Mouse (Mus musculus): ENCODE data around the gene Fxyd2. TPM values are rescaled to one million over a fixed set of nuclear protein-coding genes. Genes with fewer than 3 reads are reported as not detected.

The Fxyd2 gene
- polyA plus RNA-seq (2017; shearing (Covaris generic)): 1 to 10 TPM in 1 of 2 experiments, not detected in 1; 4.3 TPM

- ATAC-seq: no peak
Observed at GRCm38 (mm10) chr9:45399434-45399833, at the start of gene Fxyd2. TSS of gene Fxyd2 (plus strand) at chr9:45399669.

GRCm38 (mm10) chr9:45349851-45350250, 49.6 kb upstream of the Fxyd2 start:
- no peak for ATAC-seq

GRCm38 (mm10) chr9:45355192-45355591, 44.3 kb upstream of the Fxyd2 start:
- ATAC-seq: no peak

GRCm38 (mm10) chr9:45358356-45358755, 41.1 kb upstream of the Fxyd2 start:
- ATAC-seq: no peak

GRCm38 (mm10) chr9:45362051-45362461, 37.4 kb upstream of the Fxyd2 start:
- no peak for ATAC-seq

GRCm38 (mm10) chr9:45363639-45364214, 35.7 kb upstream of the Fxyd2 start:
- no peak for ATAC-seq

- no peak for ATAC-seq
Observed at GRCm38 (mm10) chr9:45367716-45368115, 31.8 kb upstream of the Fxyd2 start.

- no peak for ATAC-seq
Observed at GRCm38 (mm10) chr9:45368341-45368901, 31.0 kb upstream of the Fxyd2 start.

- ATAC-seq: no peak
Observed at GRCm38 (mm10) chr9:45370117-45370561, 29.3 kb upstream of the Fxyd2 start, which contains the start of gene Fxyd6. TSS of gene Fxyd6 (plus strand) at chr9:45370185.

GRCm38 (mm10) chr9:45370616-45371336, 28.7 kb upstream of the Fxyd2 start:
- ATAC-seq: no peak

- no peak for ATAC-seq
Observed at GRCm38 (mm10) chr9:45371337-45371707, 28.1 kb upstream of the Fxyd2 start.

- no peak for ATAC-seq
Observed at GRCm38 (mm10) chr9:45373896-45374295, 25.6 kb upstream of the Fxyd2 start.

GRCm38 (mm10) chr9:45374988-45375502, 24.4 kb upstream of the Fxyd2 start:
- no peak for ATAC-seq

GRCm38 (mm10) chr9:45376427-45376826, 23.0 kb upstream of the Fxyd2 start:
- no peak for ATAC-seq

GRCm38 (mm10) chr9:45376883-45377282, 22.6 kb upstream of the Fxyd2 start:
- no peak for ATAC-seq

- no peak for ATAC-seq
Observed at GRCm38 (mm10) chr9:45380411-45381251, 18.8 kb upstream of the Fxyd2 start.

- ATAC-seq: no peak
Observed at GRCm38 (mm10) chr9:45382336-45382735, 17.1 kb upstream of the Fxyd2 start.

GRCm38 (mm10) chr9:45382834-45383233, 16.6 kb upstream of the Fxyd2 start:
- ATAC-seq: no peak

- no peak for ATAC-seq
Observed at GRCm38 (mm10) chr9:45383883-45384282, 15.6 kb upstream of the Fxyd2 start.

GRCm38 (mm10) chr9:45386698-45387097, 12.8 kb upstream of the Fxyd2 start:
- ATAC-seq: no peak

GRCm38 (mm10) chr9:45388385-45388994, 11.0 kb upstream of the Fxyd2 start:
- ATAC-seq: peak; percentile 65

GRCm38 (mm10) chr9:45389596-45389995, 9.9 kb upstream of the Fxyd2 start:
- no peak for ATAC-seq

Measured in activated CD4-positive, CD25-positive, alpha-beta regulatory T cell, adult 4 months (primary cell).